Mouse (Mus musculus) neural tube, embryonic 13.5 days (tissue): Measurements from ENCODE around the gene Adipor2. TPM values are rescaled to one million over a fixed set of nuclear protein-coding genes. Genes with fewer than 3 reads are reported as not detected.

Experiments
- ATAC-seq: fragments of 200-750 bp; cut with Nextera tagmentation; 2 replicates; pipeline ENCODE4 v1.8.0; 2017; ENCODE audit warnings: low read depth, mild to moderate bottlenecking, moderate TSS enrichment, moderate library complexity
- H3K27ac ChIP-seq: fragments of 300-500 bp; sonication (generic); replicated peaks from 2 replicates; pipeline ENCODE4 v1.5.1; 2015; ENCODE audit warnings: moderate library complexity, mild to moderate bottlenecking, inconsistent platforms
- H3K27me3 ChIP-seq: fragments of 300-500 bp; sonication (generic); 2 replicates; pipeline ENCODE4 v1.6.1; 2015; ENCODE audit warnings: mild to moderate bottlenecking, inconsistent platforms
- H3K36me3 ChIP-seq: fragments of 300-500 bp; sonication (generic); 2 replicates; pipeline ENCODE4 v1.6.1; 2015; ENCODE audit warnings: mild to moderate bottlenecking, inconsistent platforms
- H3K4me1 ChIP-seq: fragments of 300-500 bp; sonication (generic); replicated peaks from 2 replicates; pipeline ENCODE4 v1.6.1; 2015; ENCODE audit warnings: inconsistent platforms
- H3K4me2 ChIP-seq: fragments of 300-500 bp; sonication (generic); 2 replicates; pipeline ENCODE4 v1.6.1; 2015; ENCODE audit warnings: inconsistent platforms, mild to moderate bottlenecking, moderate library complexity
- H3K4me3 ChIP-seq: fragments of 300-500 bp; sonication (generic); 2 replicates; pipeline ENCODE4 v1.5.1; 2015; ENCODE audit warnings: mild to moderate bottlenecking, inconsistent platforms
- H3K9ac ChIP-seq: fragments of 300-500 bp; sonication (generic); 2 replicates; pipeline ENCODE4 v1.6.1; 2015; ENCODE audit warnings: moderate library complexity, mild to moderate bottlenecking, inconsistent platforms
- H3K9me3 ChIP-seq: fragments of 300-500 bp; sonication (generic); 2 replicates; pipeline ENCODE4 v1.6.1; 2016; ENCODE audit warnings: inconsistent platforms
- WGBS: fragments of 180-500 bp; shearing (Covaris S2); methylation state at CpG from one replicate; pipeline ENCODE4 v1.1.7; 2015; 5-methylcytosine and 5-hydroxymethylcytosine counted together
- polyA plus RNA-seq: library from polyadenylated mRNA; unstranded; fragments of >200 nt; fragmentation: Nextera tagmentation; extraction: Ambion mirVana; gene quantifications from 2 replicates; pipeline ENCODE4 v1.2.1, GENCODE M21; 2015

Adipor2 gene
- polyA plus RNA-seq, 1 experiment from 2014 or later, result 33.4 TPM

DNA sequence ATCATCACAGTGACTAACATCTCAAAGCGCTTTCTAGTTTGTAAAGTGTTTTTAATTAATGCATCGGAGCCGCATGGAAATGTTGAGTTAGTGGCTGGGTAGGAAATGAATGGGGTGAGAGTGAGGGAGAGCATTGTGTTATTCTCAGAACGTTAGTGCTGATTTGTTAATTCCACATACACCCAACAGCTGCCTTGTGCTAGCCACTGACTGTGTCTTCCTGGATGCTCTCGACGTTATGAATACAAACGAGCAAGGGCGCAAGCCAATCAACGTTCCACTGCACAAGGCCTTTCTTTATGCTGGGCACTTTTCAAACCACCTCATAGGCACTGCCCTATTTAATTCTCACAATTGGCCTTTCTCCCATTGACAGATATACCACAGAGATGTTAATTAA lies 98.8 kb downstream of the Adipor2 start:
- H3K9me3 ChIP-seq, result no peaks in the 10 kb centered on the region
- H3K4me1 ChIP-seq, result peaks cover 18% of the 10 kb centered on the region
- WGBS, result 46% methylated on average over 9 of the region's 9 CpGs
- no peaks in the 10 kb centered on the region for H3K36me3 ChIP-seq
- H3K27ac ChIP-seq, result no peak overlapping the region
- no peaks in the 10 kb centered on the region; the same call in 1 of the 2 replicates for H3K27me3 ChIP-seq
- ATAC-seq, result peak; percentile 27; the same call in 1 of the 2 replicates
- H3K4me2 ChIP-seq, result no peak overlapping the region
- H3K4me3 ChIP-seq, result no peak overlapping the region
- no peak overlapping the region for H3K9ac ChIP-seq

DNA sequence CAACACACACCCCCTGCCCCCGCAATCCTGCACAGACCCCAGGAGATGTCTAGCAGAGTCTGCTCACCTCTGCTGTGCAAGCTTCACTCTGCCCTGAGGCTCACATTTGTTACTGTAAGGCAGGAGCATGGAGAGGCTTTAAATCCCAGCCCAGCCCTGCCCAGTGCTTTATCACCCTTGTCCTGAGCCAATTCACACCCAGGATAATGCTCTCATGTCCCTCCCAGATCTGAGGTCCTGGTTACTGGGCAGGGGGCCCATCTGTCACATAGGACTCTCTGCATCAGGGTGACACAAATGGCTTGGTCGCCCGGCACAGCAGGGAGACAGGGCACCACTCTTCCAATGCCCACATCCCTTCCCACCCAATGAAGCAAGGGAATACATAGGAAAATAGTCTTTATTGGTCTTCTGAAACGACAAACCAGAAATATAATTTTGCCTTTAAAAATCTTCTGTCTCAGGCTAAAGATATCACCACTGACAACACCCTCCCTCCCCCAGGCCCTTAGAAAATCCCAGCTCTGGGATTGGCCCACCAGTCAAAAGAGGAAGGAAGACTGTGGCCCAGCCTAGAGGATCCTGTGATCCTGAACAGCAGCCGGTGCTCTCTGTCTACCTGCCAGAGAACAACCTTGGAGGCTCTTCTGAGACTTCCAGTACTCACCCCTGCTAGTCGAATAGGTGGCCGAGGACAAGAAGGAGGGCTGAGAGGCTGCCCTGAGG lies 102.6 kb downstream of the Adipor2 start:
- no peak overlapping the region for H3K9ac ChIP-seq
- no peak overlapping the region for H3K4me3 ChIP-seq
- WGBS, result 64% methylated on average over 7 of the region's 7 CpGs
- no peak for ATAC-seq
- H3K4me2 ChIP-seq, result no peak overlapping the region
- H3K9me3 ChIP-seq, result no peaks in the 10 kb centered on the region
- H3K27ac ChIP-seq, result no peak overlapping the region
- no peaks in the 10 kb centered on the region for H3K27me3 ChIP-seq
- peaks cover 27% of the 10 kb centered on the region for H3K4me1 ChIP-seq
- H3K36me3 ChIP-seq, result no peaks in the 10 kb centered on the region

DNA sequence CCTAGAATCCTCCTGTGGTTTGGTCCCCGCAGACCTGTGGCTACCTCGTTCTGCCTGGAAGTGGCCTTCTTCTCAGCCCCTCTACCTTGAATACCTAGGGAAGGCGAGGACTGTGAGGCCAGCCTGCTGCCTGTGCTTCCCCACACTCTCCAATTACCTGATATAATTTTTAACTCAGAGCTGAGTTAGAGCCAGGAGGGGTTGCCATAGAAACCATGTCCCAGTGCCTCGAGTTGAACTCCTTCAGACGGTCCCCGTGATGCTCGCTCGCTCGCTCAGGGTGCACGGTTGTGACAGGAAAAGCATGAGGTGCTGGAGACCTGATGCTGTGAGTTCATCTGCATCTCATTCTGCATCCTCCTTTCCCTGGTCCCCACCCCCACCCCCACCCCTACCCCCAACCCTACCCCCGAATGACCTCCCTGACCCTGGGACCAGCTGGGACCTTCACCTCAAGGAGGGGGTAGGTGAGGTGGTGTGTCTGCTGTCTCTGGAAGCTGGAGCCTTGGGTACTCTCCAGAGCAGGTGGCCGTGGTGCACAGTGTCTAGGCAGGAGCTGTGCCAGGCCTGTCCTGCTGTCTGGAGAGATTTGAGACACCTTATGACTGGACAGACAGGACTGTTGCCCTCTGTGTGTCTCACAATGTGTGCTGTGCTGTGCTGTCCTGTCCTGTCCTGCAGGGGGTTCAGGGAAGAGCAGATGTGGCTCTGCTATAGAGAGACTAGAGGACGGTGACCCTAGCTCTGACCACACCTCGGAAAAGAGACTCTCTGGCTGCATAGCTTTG lies 103.7 kb downstream of the Adipor2 start:
- H3K4me1 ChIP-seq, result peaks cover 25% of the 10 kb centered on the region
- H3K9ac ChIP-seq, result no peak overlapping the region
- H3K27me3 ChIP-seq, result no peaks in the 10 kb centered on the region
- ATAC-seq, result peak; percentile 36; the same call in 1 of the 2 replicates
- no peaks in the 10 kb centered on the region for H3K9me3 ChIP-seq
- no peak overlapping the region for H3K4me3 ChIP-seq
- H3K36me3 ChIP-seq, result no peaks in the 10 kb centered on the region
- 51% methylated on average over 14 of the region's 14 CpGs for WGBS
- H3K4me2 ChIP-seq, result no peak overlapping the region
- H3K27ac ChIP-seq, result peak overlapping the region; percentile 64

DNA sequence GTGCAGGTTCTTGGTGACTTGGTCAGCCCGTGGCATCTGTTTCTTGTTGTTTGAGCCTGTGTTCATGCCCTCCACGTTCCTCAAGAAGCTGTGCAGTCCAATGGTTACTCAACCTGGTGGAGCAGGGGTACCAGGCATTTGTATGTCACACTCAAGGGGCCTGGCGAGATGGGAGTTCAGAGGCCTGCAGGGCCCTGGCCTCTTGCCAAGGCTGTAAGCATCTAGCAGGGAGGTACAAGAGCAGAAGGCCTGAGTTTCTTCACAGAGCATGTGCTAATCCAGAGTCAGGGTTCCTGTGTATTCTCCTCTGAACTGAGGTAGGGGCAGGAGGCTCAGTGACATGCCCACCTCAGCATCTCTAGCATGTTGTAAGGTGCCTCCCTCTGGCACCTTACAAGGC lies 104.4 kb downstream of the Adipor2 start:
- no peaks in the 10 kb centered on the region for H3K9me3 ChIP-seq
- 61% methylated on average over 3 of the region's 3 CpGs for WGBS
- H3K36me3 ChIP-seq, result no peaks in the 10 kb centered on the region
- H3K4me2 ChIP-seq, result no peak overlapping the region
- no peak overlapping the region for H3K9ac ChIP-seq
- no peak overlapping the region for H3K4me3 ChIP-seq
- H3K27ac ChIP-seq, result peak overlapping the region; percentile 64
- no peaks in the 10 kb centered on the region for H3K27me3 ChIP-seq
- H3K4me1 ChIP-seq, result peaks cover 26% of the 10 kb centered on the region
- ATAC-seq, result no peak

DNA sequence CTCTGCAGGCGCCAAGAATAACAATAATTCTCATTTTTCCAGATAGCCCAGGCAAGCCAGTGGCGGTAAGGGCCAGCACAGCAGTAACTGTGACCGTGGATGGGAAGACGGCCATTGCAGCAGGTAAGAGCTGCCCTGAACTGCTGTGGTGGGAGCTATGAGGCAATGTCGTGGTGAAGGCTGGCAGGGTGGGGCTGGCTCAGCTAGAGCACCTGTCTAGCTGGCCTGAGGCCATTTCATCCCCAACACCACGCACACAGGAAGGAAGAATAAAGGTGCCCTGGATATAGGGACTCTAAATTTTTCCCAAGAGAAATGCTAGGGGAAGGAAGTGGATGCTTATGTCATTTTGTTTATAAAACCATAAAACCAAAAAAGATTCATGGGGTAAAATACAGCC lies 105.1 kb downstream of the Adipor2 start:
- Histone ChIP-seq H3K9me3 (no peaks in the 10 kb centered on the region), H3K36me3 (no peaks in the 10 kb centered on the region), H3K27ac (no peak overlapping the region), H3K9ac (no peak overlapping the region), H3K4me2 (no peak overlapping the region), H3K27me3 (no peaks in the 10 kb centered on the region), H3K4me1 (peaks cover 30% of the 10 kb centered on the region), H3K4me3 (no peak overlapping the region)
- 90% methylated on average over 6 of the region's 6 CpGs for WGBS
- ATAC-seq, result no peak

DNA sequence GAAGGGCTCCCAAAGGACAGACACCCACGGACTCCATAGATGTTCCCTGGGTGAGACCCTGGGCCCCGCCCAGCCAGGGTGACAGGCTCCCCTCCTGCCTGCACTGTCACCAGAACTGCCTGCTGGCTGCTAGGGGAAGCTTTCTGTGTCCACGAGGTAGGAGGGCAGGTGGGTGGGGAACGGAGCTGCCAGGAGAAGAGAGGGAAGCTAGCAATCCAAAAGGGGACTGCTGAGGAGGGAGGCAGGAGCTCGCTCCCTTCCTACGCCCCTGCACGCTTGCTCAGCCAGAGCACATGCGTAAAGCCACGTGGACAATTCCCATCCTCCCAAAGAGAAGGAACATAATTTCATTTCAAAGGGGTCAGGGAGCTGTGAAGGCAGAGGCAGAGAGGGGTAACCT lies 107.3 kb downstream of the Adipor2 start:
- WGBS, result 67% methylated on average over 9 of the region's 9 CpGs

DNA sequence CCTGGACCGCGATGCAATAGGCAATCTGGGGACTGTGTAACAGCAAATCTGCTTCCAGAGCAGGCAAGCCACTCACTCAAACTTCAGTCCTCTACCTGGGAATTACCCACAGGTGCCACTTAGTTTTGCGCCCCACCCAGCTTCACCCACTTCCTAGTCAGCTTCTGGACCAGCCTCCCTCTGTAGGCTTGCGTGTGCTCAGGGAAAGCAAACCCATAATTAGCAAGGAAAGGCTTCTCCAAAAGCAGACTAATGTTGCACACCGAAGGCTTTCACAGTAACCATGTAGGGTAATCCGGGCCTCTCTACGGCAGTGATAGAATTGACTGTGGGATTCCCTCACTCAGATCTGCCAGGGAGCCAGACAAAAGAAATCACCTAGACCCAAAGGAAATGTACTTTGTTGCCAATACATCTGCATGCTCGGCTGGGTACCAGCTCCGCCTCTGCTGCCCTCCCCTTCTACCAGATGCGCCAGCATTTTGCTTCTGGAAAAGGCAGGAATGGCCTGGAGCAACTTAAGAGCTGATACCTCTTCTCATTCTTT lies 109.6 kb downstream of the Adipor2 start:
- Histone ChIP-seq H3K4me1 (peaks cover 8% of the 10 kb centered on the region), H3K9me3 (no peaks in the 10 kb centered on the region), H3K27me3 (no peaks in the 10 kb centered on the region), H3K4me2 (no peak overlapping the region), H3K36me3 (no peaks in the 10 kb centered on the region), H3K4me3 (no peak overlapping the region), H3K27ac (no peak overlapping the region; the same call in 1 of the 2 replicates), H3K9ac (no peak overlapping the region)
- 54% methylated on average over 10 of the region's 10 CpGs for WGBS
- ATAC-seq, result no peak

More for the DNA sequence above, 107.3 kb downstream of the Adipor2 start:
- H3K27ac ChIP-seq, result no peak overlapping the region
- no peak for ATAC-seq
- no peak overlapping the region for H3K9ac ChIP-seq
- no peak overlapping the region for H3K4me2 ChIP-seq
- peaks cover 30% of the 10 kb centered on the region for H3K4me1 ChIP-seq
- no peak overlapping the region for H3K4me3 ChIP-seq
- H3K27me3 ChIP-seq, result no peaks in the 10 kb centered on the region
- H3K9me3 ChIP-seq, result no peaks in the 10 kb centered on the region
- no peaks in the 10 kb centered on the region for H3K36me3 ChIP-seq

DNA sequence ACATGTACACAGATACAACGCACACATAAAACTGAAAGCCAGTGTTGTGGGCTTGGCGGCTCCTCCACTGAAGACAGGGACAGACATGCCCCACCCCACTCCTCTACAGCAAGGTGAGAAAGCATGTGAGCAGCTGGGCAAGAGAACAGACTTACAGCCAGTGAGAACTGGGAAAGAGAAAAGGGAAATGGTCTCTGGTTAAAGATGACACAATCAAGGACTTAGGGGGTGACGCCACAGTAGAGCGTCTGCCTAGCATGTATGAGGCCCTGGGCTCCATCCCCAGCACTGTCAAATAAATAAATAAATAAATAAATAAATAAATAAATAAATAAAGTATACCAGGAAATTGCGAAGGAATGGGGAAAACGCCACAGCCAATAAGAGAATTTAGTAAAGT lies 114.2 kb downstream of the Adipor2 start:
- 95% methylated on average over 6 of the region's 6 CpGs for WGBS

More for the DNA sequence above, 114.2 kb downstream of the Adipor2 start:
- no peak overlapping the region for H3K27ac ChIP-seq
- no peak overlapping the region for H3K4me2 ChIP-seq
- H3K9ac ChIP-seq, result no peak overlapping the region
- H3K27me3 ChIP-seq, result no peaks in the 10 kb centered on the region
- no peak overlapping the region for H3K4me3 ChIP-seq
- no peaks in the 10 kb centered on the region for H3K36me3 ChIP-seq
- H3K4me1 ChIP-seq, result 0 out of 2 replicates have a peak, but pooled peaks cover 6% of the 10 kb centered on the region
- H3K9me3 ChIP-seq, result no peaks in the 10 kb centered on the region
- no peak for ATAC-seq

Other genes with a start within 250 kb of the Adipor2 start
- 11.2 and 12.8 TPM in 2 replicates for gene Dcp1b, start 242.5 kb downstream of the Adipor2 start, polyA plus RNA-seq
- gene Cacna1c, start 221.3 kb downstream of the Adipor2 start, polyA plus RNA-seq, result 5.0 and 5.9 TPM in 2 replicates
- gene Cacna2d4, start 181.2 kb downstream of the Adipor2 start, polyA plus RNA-seq, result 0.17 and 0.55 TPM in 2 replicates
- gene Lrtm2, start 86.9 kb downstream of the Adipor2 start, polyA plus RNA-seq, result 3.4 and 3.8 TPM in 2 replicates
- gene Fbxl14, start 62.0 kb upstream of the Adipor2 start, polyA plus RNA-seq, result 2.8 and 3.0 TPM in 2 replicates
- 4.3 and 5.5 TPM in 2 replicates for gene Wnt5b, start 126.6 kb upstream of the Adipor2 start, polyA plus RNA-seq